Mouse (Mus musculus) kidney, embryonic 15.5 days (tissue): Measurements from ENCODE around the gene Dapk1. TPM values are rescaled to one million over a fixed set of nuclear protein-coding genes. Genes with fewer than 3 reads are reported as not detected.

Experiments used
- ATAC-seq: fragments of 200-750 bp; cut with Nextera tagmentation; replicated peaks from 2 replicates; pipeline ENCODE4 v1.8.0; 2017; ENCODE audit warnings: moderate TSS enrichment; ENCODE audit not compliant: low FRiP score
- H3K27ac ChIP-seq: fragments of 300-500 bp; sonication (generic); 2 replicates; pipeline ENCODE4 v1.5.1; 2015; ENCODE audit warnings: mild to moderate bottlenecking, inconsistent platforms
- H3K27me3 ChIP-seq: fragments of 300-500 bp; sonication (generic); 2 replicates; pipeline ENCODE4 v1.6.1; 2015; ENCODE audit warnings: inconsistent platforms
- H3K36me3 ChIP-seq: fragments of 300-500 bp; sonication (generic); 2 replicates; pipeline ENCODE4 v1.6.1; 2015; ENCODE audit warnings: inconsistent platforms
- H3K4me1 ChIP-seq: fragments of 300-500 bp; sonication (generic); 2 replicates; pipeline ENCODE4 v1.6.1; 2015; ENCODE audit warnings: inconsistent platforms
- H3K4me2 ChIP-seq: fragments of 300-500 bp; sonication (generic); 2 replicates; pipeline ENCODE4 v1.6.1; 2015; ENCODE audit warnings: moderate library complexity, mild to moderate bottlenecking, inconsistent platforms
- H3K4me3 ChIP-seq: fragments of 300-500 bp; sonication (generic); replicated peaks from 2 replicates; pipeline ENCODE4 v1.5.1; 2015; ENCODE audit warnings: mild to moderate bottlenecking, inconsistent platforms
- H3K9ac ChIP-seq: fragments of 300-500 bp; sonication (generic); 2 replicates; pipeline ENCODE4 v1.6.1; 2015; ENCODE audit warnings: mild to moderate bottlenecking, inconsistent platforms
- H3K9me3 ChIP-seq: fragments of 300-500 bp; sonication (generic); replicated peaks from 2 replicates; pipeline ENCODE4 v1.6.1; 2016; ENCODE audit warnings: inconsistent platforms
- WGBS: fragments of 180-500 bp; shearing (Covaris S2); methylation state at CpG from one replicate; pipeline ENCODE4 v1.1.7; 2015; ENCODE audit warnings: mixed read lengths; 5-methylcytosine and 5-hydroxymethylcytosine counted together
- polyA plus RNA-seq: library from polyadenylated mRNA; unstranded; fragments of >200 nt; fragmentation: Nextera tagmentation; extraction: Ambion mirVana; gene quantifications from 2 replicates; pipeline ENCODE4 v1.2.1, GENCODE M21; 2015

Dapk1 gene
- polyA plus RNA-seq, 1 experiment from 2014 or later: 26.0 TPM

- 90% methylated on average over 5 of the region's 5 CpGs for WGBS
Measured at GRCm38 (mm10) chr13:60648350-60648749, 46.6 kb downstream of the Dapk1 start.

DNA sequence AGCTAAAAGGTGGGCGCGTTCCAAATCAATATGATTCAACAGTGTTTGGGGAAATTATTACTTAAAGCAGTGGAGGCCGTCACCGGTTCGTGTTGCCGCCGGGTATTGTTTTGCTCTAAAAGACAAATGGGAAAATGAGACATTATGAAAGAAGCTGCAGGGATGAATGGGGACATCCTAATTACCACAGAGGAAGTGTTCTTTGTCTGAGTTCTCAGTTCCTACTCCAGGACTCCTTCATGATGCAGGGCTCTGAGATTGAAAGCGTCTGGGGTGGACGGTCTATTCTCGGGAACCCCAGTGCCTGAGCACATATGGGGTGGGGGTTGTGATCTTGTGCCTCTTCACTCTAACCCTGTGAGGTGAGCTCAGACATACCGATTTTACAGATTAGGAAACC lies 48.3 kb downstream of the Dapk1 start:
- Histone ChIP-seq H3K4me1 (no peaks in the 10 kb centered on the region), H3K9ac (no peak overlapping the region), H3K9me3 (no peaks in the 10 kb centered on the region), H3K27ac (no peak overlapping the region), H3K27me3 (no peaks in the 10 kb centered on the region), H3K4me2 (no peak overlapping the region), H3K4me3 (no peak overlapping the region), H3K36me3 (peaks cover 3% of the 10 kb centered on the region)
- no peak for ATAC-seq
- 91% methylated on average over 11 of the region's 11 CpGs for WGBS

More at GRCm38 (mm10) chr13:60648350-60648749, 46.6 kb downstream of the Dapk1 start:
- ATAC-seq: no peak
- Histone ChIP-seq H3K9ac (no peak overlapping the region), H3K27ac (no peak overlapping the region), H3K4me2 (no peak overlapping the region), H3K4me1 (peaks cover 4% of the 10 kb centered on the region; the same call in 1 of the 2 replicates), H3K27me3 (no peaks in the 10 kb centered on the region), H3K36me3 (peaks cover 3% of the 10 kb centered on the region), H3K9me3 (no peaks in the 10 kb centered on the region), H3K4me3 (no peak overlapping the region)

- Histone ChIP-seq H3K4me3 (no peak overlapping the region), H3K9me3 (no peaks in the 10 kb centered on the region), H3K9ac (no peak overlapping the region), H3K4me1 (no peaks in the 10 kb centered on the region), H3K4me2 (no peak overlapping the region), H3K36me3 (peaks cover 3% of the 10 kb centered on the region; the same call in 1 of the 2 replicates), H3K27me3 (no peaks in the 10 kb centered on the region), H3K27ac (no peak overlapping the region)
- ATAC-seq: no peak
- whole genome bisulfite sequencing: 69% methylated on average over 2 of the region's 2 CpGs
Measured at GRCm38 (mm10) chr13:60654017-60654565, 52.3 kb downstream of the Dapk1 start.

- no peak overlapping the region for H3K9ac ChIP-seq
- no peak for ATAC-seq
- H3K36me3 ChIP-seq: peaks cover 3% of the 10 kb centered on the region; the same call in 1 of the 2 replicates
- H3K27me3 ChIP-seq: no peaks in the 10 kb centered on the region
- no peak overlapping the region for H3K27ac ChIP-seq
- H3K4me3 ChIP-seq: no peak overlapping the region
- H3K4me2 ChIP-seq: no peak overlapping the region
- H3K4me1 ChIP-seq: peaks cover 3% of the 10 kb centered on the region
- WGBS: 90% methylated on average over 3 of the region's 3 CpGs
- no peaks in the 10 kb centered on the region for H3K9me3 ChIP-seq
Measured at GRCm38 (mm10) chr13:60655246-60655645, 53.5 kb downstream of the Dapk1 start.

DNA sequence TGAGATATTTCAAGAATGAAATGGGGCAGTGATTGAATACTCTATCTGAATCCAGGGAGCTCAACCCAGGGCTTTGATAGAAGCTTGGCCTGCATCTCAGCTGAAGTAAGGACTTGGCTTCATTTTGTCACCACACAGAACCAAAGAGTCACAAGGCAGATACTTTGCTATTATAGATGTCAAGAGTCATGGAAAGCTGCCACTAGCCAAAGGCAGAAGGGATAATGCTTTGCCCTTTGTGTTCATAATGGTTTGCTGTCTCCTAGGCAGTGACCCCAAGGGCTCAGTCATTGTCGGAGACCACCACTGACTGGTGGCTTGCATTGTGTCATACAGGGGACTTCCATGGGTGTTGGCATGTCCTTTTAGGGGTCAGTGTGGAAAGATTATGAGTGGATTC lies 57.9 kb downstream of the Dapk1 start:
- Histone ChIP-seq H3K4me3 (no peak overlapping the region), H3K27ac (no peak overlapping the region), H3K4me2 (no peak overlapping the region), H3K9ac (no peak overlapping the region), H3K9me3 (no peaks in the 10 kb centered on the region), H3K4me1 (peaks cover 46% of the 10 kb centered on the region), H3K27me3 (no peaks in the 10 kb centered on the region), H3K36me3 (no peaks in the 10 kb centered on the region)
- no peak for ATAC-seq
- 91% methylated on average over 1 of the region's 1 CpGs for WGBS

DNA sequence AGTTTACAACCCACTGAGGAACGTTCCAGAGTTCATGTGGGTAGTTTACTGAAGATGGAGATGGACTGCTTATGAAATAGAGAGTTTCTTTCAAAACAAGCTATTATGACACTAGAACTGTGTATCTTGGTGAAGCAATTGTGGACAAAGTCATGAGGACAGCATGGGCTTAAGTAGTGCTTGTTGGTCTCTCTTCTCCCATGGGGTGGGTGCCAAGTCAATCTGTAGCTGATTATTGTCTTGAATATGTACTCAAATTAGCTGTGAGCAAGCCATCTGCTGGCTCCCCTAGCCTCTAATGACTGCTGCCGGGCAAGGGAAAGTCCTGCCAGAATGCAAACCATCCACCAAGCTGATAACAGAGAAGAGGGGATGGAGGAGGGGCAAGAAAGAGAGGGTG lies 58.3 kb downstream of the Dapk1 start:
- 65% methylated on average over 2 of the region's 2 CpGs for WGBS
- Histone ChIP-seq H3K36me3 (no peaks in the 10 kb centered on the region), H3K4me1 (peaks cover 51% of the 10 kb centered on the region), H3K4me3 (no peak overlapping the region), H3K27me3 (no peaks in the 10 kb centered on the region), H3K9me3 (no peaks in the 10 kb centered on the region), H3K9ac (no peak overlapping the region), H3K27ac (no peak overlapping the region), H3K4me2 (no peak overlapping the region)
- no peak for ATAC-seq

GRCm38 (mm10) chr13:60660711-60661261 lies 59.0 kb downstream of the Dapk1 start:
- Histone ChIP-seq H3K36me3 (no peaks in the 10 kb centered on the region), H3K27me3 (no peaks in the 10 kb centered on the region), H3K27ac (peak overlapping the region; percentile 33; the same call in 1 of the 2 replicates), H3K4me1 (peaks cover 51% of the 10 kb centered on the region), H3K9me3 (no peaks in the 10 kb centered on the region), H3K9ac (no peak overlapping the region), H3K4me2 (no peak overlapping the region), H3K4me3 (no peak overlapping the region)
- ATAC-seq: no peak
- WGBS: 57% methylated on average over 9 of the region's 9 CpGs

GRCm38 (mm10) chr13:60662493-60663177 lies 60.9 kb downstream of the Dapk1 start:
- no peak for ATAC-seq
- WGBS: 78% methylated on average over 8 of the region's 8 CpGs

DNA sequence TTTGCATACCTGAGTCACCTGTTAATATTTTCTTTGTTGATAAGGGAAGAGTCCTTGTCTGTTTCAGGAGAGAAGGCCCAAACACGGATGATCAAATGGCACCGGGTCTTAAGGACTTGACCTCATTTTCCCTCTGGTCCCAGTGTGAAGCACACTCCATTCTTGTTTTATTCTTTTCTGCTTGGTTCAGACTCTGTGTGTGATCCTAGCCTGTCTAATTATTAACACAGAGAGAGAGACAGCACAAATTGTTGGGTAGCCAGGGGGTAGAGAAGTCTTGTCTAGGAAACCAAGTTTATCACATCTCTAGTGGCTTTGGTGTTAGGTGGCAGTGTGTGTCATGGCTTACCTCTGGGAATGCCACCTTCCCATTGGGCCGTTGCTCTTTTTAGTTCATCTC lies 62.3 kb downstream of the Dapk1 start:
- 57% methylated on average over 3 of the region's 3 CpGs for WGBS
- Histone ChIP-seq H3K4me3 (no peak overlapping the region), H3K4me1 (peaks cover 51% of the 10 kb centered on the region), H3K27me3 (no peaks in the 10 kb centered on the region), H3K36me3 (no peaks in the 10 kb centered on the region), H3K27ac (0 out of 2 replicates have a peak overlapping the region, but pooled peaks have one; percentile 19), H3K4me2 (no peak overlapping the region), H3K9ac (no peak overlapping the region), H3K9me3 (no peaks in the 10 kb centered on the region)
- no peak for ATAC-seq

More at GRCm38 (mm10) chr13:60662493-60663177, 60.9 kb downstream of the Dapk1 start:
- H3K4me3 ChIP-seq: no peak overlapping the region
- H3K9ac ChIP-seq: no peak overlapping the region
- H3K27me3 ChIP-seq: no peaks in the 10 kb centered on the region
- no peaks in the 10 kb centered on the region for H3K36me3 ChIP-seq
- H3K4me2 ChIP-seq: no peak overlapping the region
- peaks cover 51% of the 10 kb centered on the region for H3K4me1 ChIP-seq
- H3K27ac ChIP-seq: no peak overlapping the region
- H3K9me3 ChIP-seq: no peaks in the 10 kb centered on the region

- no peaks in the 10 kb centered on the region for H3K36me3 ChIP-seq
- H3K27ac ChIP-seq: no peak overlapping the region
Measured at GRCm38 (mm10) chr13:60664816-60665215, 63.1 kb downstream of the Dapk1 start.

DNA sequence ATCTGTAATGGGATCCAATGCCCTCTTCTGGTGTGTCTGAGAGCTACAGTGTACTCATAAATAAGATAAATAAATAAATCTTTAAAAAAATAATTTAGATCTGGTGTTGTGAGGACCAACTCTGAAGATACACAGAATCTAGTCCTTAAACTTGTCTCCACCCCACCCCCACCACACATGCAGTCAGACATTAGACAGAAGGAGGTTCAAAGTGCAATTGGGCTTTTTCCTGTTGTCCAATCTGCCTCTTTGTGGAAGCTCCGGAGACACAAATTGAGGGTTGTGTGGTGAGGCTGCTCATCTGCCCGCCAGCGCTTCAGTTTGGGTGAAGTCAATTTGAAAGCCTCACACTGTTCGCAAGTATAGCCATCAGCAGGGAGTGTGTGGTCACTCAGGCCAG lies 63.7 kb downstream of the Dapk1 start:
- Histone ChIP-seq H3K9me3 (no peaks in the 10 kb centered on the region), H3K4me3 (no peak overlapping the region), H3K4me1 (peaks cover 52% of the 10 kb centered on the region), H3K27ac (no peak overlapping the region), H3K4me2 (no peak overlapping the region), H3K27me3 (no peaks in the 10 kb centered on the region), H3K36me3 (no peaks in the 10 kb centered on the region), H3K9ac (no peak overlapping the region)
- 82% methylated on average over 4 of the region's 4 CpGs for WGBS
- ATAC-seq: no peak

More at GRCm38 (mm10) chr13:60664816-60665215, 63.1 kb downstream of the Dapk1 start:
- WGBS: 85% methylated on average over 10 of the region's 10 CpGs
- Histone ChIP-seq H3K4me2 (no peak overlapping the region), H3K4me1 (peaks cover 51% of the 10 kb centered on the region), H3K27me3 (no peaks in the 10 kb centered on the region), H3K4me3 (no peak overlapping the region), H3K9me3 (no peaks in the 10 kb centered on the region), H3K9ac (no peak overlapping the region)
- no peak for ATAC-seq

DNA sequence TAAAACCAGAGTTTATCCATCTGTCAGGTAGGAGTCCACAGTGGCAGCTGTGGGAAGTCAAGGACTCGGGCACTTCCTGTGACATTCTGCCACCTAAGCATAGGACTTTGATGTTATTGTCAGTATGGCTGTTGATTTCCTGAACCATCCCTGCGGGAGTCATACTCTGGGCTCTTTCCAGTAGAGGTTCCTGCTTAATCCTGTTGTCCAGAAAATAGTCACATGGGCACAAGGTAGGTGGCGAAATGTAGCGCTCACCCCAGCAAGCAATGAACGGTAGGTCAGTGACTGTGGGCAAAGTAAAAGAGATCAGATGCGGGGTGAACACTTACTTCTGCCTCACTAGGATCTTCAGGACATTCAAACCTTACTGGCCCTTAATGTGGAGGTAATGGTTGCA lies 66.3 kb downstream of the Dapk1 start:
- no peak for ATAC-seq
- H3K27me3 ChIP-seq: no peaks in the 10 kb centered on the region
- H3K9ac ChIP-seq: no peak overlapping the region
- H3K4me2 ChIP-seq: no peak overlapping the region
- H3K4me1 ChIP-seq: peaks cover 50% of the 10 kb centered on the region
- H3K9me3 ChIP-seq: no peaks in the 10 kb centered on the region
- H3K4me3 ChIP-seq: no peak overlapping the region
- H3K27ac ChIP-seq: no peak overlapping the region
- H3K36me3 ChIP-seq: no peaks in the 10 kb centered on the region
- 72% methylated on average over 6 of the region's 6 CpGs for WGBS
